Mouse (Mus musculus) MEL (cell line): ENCODE measurements at regions not wholly inside any gene's neighbourhood (a gene's known extent, or its start where the extent isn't known, plus 50 kb on each side); places are given as distances from the start of the nearest gene placed in this dataset.

Experiments used
- CTCF ChIP-seq, 3 experiments: IDR thresholded peaks in 2 of 3; conservative IDR thresholded peaks in 1 of 3; 2 replicates each; pipeline ENCODE4 v1.5.1; 2011 to 2012; ENCODE audit warnings: low read length in 3 of 3, low read depth in 2 of 3, mild to moderate bottlenecking in 2 of 3, improper control_type of control experiment in 1 of 3, inconsistent platforms in 1 of 3, mixed read lengths in 1 of 3, moderate library complexity in 1 of 3; ENCODE audit not compliant: control insufficient read depth in 1 of 3, insufficient read depth in 1 of 3, poor library complexity in 1 of 3, severe bottlenecking in 1 of 3
- EP300 ChIP-seq, 2 experiments: IDR thresholded peaks; 2 replicates each; pipeline ENCODE4 v1.6.1; 2011; ENCODE audit warnings: improper control_type of control experiment in 2 of 2, low read length in 2 of 2, low read depth in 1 of 2, mild to moderate bottlenecking in 1 of 2
- ETS1 ChIP-seq: IDR thresholded peaks from 2 replicates; pipeline ENCODE4 v1.6.1; 2012; ENCODE audit warnings: low read depth, mild to moderate bottlenecking, inconsistent platforms, low read length, improper control_type of control experiment, moderate library complexity
- GATA1 ChIP-seq: IDR thresholded peaks from 2 replicates; pipeline ENCODE4 v1.6.1; 2011; ENCODE audit warnings: low read depth, low read length, improper control_type of control experiment
- MAFK ChIP-seq: IDR thresholded peaks from 2 replicates; pipeline ENCODE4 v1.6.1; 2011; ENCODE audit warnings: low read depth, mild to moderate bottlenecking, low read length, improper control_type of control experiment, borderline replicate concordance
- MAZ ChIP-seq: IDR thresholded peaks from 2 replicates; pipeline ENCODE4 v1.6.1; 2012; ENCODE audit warnings: low read depth, mild to moderate bottlenecking, inconsistent platforms, low read length, improper control_type of control experiment
- NELFE ChIP-seq: IDR thresholded peaks from 2 replicates; pipeline ENCODE4 v1.6.1; 2011; ENCODE audit warnings: low read depth, low read length, improper control_type of control experiment
- POLR2A ChIP-seq, 2 experiments: IDR thresholded peaks; 2 replicates each; pipeline ENCODE4 v1.6.1; 2011 to 2012; ENCODE audit warnings: low read length in 2 of 2, mild to moderate bottlenecking in 2 of 2, control low read depth in 1 of 2, improper control_type of control experiment in 1 of 2, low read depth in 1 of 2, moderate library complexity in 1 of 2; ENCODE audit not compliant: control insufficient read depth in 1 of 2, insufficient read depth in 1 of 2, poor library complexity in 1 of 2
- POLR2AphosphoS2 ChIP-seq: IDR thresholded peaks from 2 replicates; pipeline ENCODE4 v1.6.1; 2011; ENCODE audit warnings: low read length, improper control_type of control experiment
- POLR2AphosphoS5 ChIP-seq: IDR thresholded peaks from 2 replicates; pipeline ENCODE4 v1.6.1; 2012; ENCODE audit warnings: low read depth, borderline replicate concordance, mild to moderate bottlenecking, inconsistent platforms, low read length, moderate library complexity, mixed read lengths
- RCOR1 ChIP-seq: IDR thresholded peaks from 2 replicates; pipeline ENCODE4 v1.6.1; 2012; ENCODE audit warnings: low read depth, mild to moderate bottlenecking, inconsistent platforms, low read length, improper control_type of control experiment
- UBTF ChIP-seq: IDR thresholded peaks from 2 replicates; pipeline ENCODE4 v1.6.1; 2012; ENCODE audit warnings: low read depth, mild to moderate bottlenecking, inconsistent platforms, low read length, improper control_type of control experiment, moderate library complexity, borderline replicate concordance; ENCODE audit not compliant: insufficient read depth
- USF1 ChIP-seq: IDR thresholded peaks from 2 replicates; pipeline ENCODE4 v1.6.1; 2014; ENCODE audit warnings: low read depth, mild to moderate bottlenecking, inconsistent platforms, low read length, improper control_type of control experiment, moderate library complexity

DNA sequence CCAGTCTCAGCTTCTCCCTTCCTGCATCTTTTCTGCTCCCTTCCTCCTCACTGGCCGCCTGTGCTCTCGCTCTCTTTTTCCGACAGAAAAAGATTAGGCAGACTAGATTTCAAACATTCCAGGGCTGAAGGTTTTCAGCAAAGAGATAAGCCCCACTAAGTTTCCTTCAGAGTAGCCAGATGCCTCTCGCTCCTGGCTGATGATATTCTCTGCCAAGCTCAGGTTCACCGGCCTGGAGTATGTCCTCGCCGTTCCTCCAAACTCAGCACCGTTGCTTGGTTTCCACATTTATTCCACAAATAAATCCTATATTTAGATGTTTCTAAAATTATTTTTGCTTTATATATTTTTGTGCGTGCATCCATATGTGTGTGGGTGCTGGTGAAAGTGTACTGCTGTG is 54.3 kb upstream of the Ccn1 start:
- TF ChIP-seq GATA1 (no peak), MAZ (no peak), POLR2AphosphoS2 (no peak), UBTF (no peak), POLR2AphosphoS5 (no peak), EP300 (IDR thresholded peaks at IDR 0.05; ENCODE audit: low read depth in 1 of 2, low read length in 2 of 2) (no peak), CTCF (IDR thresholded peaks at IDR 0.05 in 2 of 3, conservative IDR thresholded peaks at IDR 0.05 in 1 of 3; ENCODE audit: control insufficient read depth in 1 of 3, insufficient read depth in 1 of 3, low read depth in 2 of 3, low read length in 3 of 3, poor library complexity in 1 of 3, severe bottlenecking in 1 of 3) (no peak), POLR2A (IDR thresholded peaks at IDR 0.05; ENCODE audit: control insufficient read depth in 1 of 2, insufficient read depth in 1 of 2, low read depth in 1 of 2, low read length in 2 of 2, poor library complexity in 1 of 2) (no peak), USF1 (no peak), ETS1 (no peak), MAFK (no peak), RCOR1 (no peak), NELFE (no peak)
